Mouse (Mus musculus) G1E (cell line): ENCODE data around the gene Zcchc2.

ENCODE experiments used
- CTCF ChIP-seq: IDR thresholded peaks from 2 replicates; pipeline ENCODE4 v1.5.1; 2012; ENCODE audit warnings: low read depth, low read length, inconsistent platforms, mixed read lengths
- GATA1 ChIP-seq: IDR thresholded peaks from 2 replicates; pipeline ENCODE4 v1.6.1; 2012; ENCODE audit warnings: borderline replicate concordance, low read length, inconsistent platforms, mixed read lengths
- GATA2 ChIP-seq: IDR thresholded peaks from 2 replicates; pipeline ENCODE4 v1.6.1; 2012; ENCODE audit warnings: low read depth, low read length, inconsistent platforms, borderline replicate concordance
- POLR2AphosphoS5 ChIP-seq: IDR thresholded peaks from 2 replicates; pipeline ENCODE4 v1.6.1; 2012; ENCODE audit warnings: low read depth, low read length, inconsistent platforms; ENCODE audit not compliant: insufficient replicate concordance

- no peak for TF ChIP-seq CTCF
- TF ChIP-seq GATA1 = no peak
- TF ChIP-seq POLR2AphosphoS5 = no peak
- TF ChIP-seq GATA2 = no peak
Measured at GRCm38 (mm10) chr1:105946581-105947540, 43.3 kb upstream of the Zcchc2 start.
